Mouse (Mus musculus): ENCODE measurements around the gene 9230102O04Rik.

The 9230102O04Rik gene

GRCm38 (mm10) chr2:9885217-9885770 lies 4.0 kb downstream of the 9230102O04Rik start:
- no peak for DNase-seq (ENCODE audit: low spot score in 2 of 2)

DNA sequence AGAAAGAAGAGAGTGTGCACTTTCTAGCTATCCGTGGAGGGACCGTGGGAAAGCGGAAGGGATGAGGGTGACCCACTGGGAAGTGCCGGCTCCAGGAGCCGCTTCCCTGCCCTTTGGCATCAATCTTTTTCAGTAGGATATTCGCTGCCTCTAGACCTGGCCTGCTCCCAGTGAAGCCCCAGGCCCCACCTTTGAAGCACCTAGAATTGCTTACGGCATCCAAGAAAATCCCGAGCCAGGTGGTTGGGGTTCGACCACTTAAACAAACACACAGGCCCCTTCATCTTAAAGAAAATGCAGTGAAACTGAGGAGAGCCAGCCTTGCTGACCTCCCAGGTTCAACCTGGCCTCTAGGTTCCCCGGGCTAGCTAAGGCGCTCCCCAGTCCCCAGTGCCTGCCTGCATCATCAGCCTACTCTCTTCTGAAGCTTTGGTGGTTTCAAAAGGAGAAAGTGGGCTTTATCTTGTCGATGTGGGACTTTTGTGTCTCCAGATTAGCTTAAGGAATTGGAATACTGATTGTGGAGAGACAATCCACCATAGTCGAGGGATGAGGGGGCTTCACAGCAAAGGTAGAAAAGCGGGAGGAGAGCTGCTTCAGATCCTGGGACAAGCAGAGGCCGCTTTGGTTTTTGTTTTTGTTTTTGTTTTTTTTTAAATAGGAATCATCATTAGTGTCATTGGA lies 4.7 kb downstream of the 9230102O04Rik start:
- no peak for DNase-seq (ENCODE audit: low spot score in 2 of 2)

DNA sequence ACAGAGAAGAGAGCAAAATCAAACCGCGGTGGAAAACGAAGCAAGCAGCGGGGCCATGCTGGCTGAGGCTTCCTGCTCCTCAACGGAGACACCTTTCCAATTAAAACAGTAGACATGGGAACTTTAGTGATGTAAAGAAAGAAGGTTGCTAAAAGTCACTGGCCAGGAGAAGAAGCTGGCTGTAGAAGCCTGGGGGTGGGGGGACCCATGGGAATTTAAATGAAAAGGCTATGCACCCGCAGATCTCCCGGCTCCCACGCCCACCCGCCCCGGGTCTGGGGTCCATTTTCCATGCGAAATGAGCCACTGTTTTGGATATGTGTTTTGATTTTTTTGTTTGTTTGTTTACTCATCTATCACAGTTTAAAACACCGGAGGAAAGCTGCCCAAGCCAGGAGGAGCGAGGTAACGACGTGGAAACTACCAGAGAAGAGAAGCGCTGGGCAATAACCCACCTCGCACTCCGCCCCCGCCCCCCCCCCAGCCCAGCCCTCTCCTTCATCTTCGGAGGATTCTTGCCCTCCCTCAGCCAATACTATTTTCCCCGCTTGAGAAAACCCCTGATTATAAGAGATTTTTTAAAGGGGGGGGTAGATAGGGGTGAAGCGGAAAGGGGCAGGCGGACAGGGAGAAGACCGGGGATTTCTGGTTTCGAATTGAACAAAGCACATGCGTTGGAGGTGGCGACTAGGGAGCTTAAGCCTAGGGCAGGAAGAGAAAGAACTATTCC lies 5.4 kb downstream of the 9230102O04Rik start:
- no peak for DNase-seq (ENCODE audit: low spot score in 2 of 2)

GRCm38 (mm10) chr2:9882926-9883802 lies 6.2 kb downstream of the 9230102O04Rik start:
- no peak for DNase-seq (ENCODE audit: low spot score in 2 of 2)

- DNase-seq (ENCODE audit: low spot score in 2 of 2), result no peak
Observed at GRCm38 (mm10) chr2:9882371-9882925, 6.9 kb downstream of the 9230102O04Rik start.

- DNase-seq (ENCODE audit: low spot score in 2 of 2), result no peak
Observed at GRCm38 (mm10) chr2:9881611-9882023, 7.7 kb downstream of the 9230102O04Rik start.

DNA sequence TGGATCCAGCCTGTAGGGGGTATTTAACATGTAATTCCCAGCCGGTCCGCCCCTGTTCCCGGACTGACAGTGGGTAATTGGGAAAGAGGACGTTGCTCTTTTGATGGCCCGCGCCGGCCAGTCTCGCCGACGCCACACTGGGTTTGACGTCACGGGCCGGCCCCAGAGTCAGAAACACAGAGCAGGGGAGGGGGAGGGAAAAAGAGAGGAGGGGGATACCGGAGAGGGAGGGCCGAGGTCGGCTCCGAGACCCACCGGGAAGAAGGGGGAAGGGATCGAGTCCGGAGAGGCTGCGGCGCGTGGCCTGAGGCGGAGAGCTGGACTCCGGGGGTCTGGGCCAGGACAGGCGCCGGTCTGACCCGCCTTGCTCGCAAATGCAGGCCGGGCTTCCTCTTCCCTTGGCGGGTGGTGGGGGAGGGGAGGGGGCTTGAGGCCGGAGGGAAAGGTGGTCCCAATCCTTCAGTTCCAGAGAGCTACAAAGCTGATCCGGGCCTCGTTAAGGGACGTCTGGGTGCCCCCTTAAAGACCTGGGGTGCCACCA lies 8.2 kb downstream of the 9230102O04Rik start, which contains the start of gene 4930412O13Rik:
TSS of gene 4930412O13Rik (plus strand) at position 202 of the 541 bp plus-strand sequence.
- DNase-seq (ENCODE audit: low spot score in 2 of 2), result no peak

DNA sequence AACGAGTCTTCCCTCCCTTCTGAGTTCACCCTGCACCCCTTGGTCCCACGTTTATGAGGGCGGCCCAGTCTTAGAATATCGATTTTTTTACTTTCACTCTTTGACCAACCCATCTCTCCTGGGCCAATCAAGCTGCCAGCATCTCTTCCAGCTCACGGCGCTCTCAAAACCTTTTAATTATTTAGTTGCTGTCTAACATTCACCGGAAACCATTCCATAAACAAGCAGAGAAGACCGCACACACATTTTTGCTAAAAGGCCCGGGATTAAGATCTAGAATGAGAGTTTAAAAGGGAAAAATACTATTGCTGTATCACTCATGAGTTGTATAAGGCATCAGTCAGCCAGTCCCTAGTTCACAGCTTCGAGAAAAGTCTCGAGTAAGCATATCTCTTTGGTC lies 9.1 kb downstream of the 9230102O04Rik start:
- no peak for DNase-seq (ENCODE audit: low spot score in 2 of 2)

DNA sequence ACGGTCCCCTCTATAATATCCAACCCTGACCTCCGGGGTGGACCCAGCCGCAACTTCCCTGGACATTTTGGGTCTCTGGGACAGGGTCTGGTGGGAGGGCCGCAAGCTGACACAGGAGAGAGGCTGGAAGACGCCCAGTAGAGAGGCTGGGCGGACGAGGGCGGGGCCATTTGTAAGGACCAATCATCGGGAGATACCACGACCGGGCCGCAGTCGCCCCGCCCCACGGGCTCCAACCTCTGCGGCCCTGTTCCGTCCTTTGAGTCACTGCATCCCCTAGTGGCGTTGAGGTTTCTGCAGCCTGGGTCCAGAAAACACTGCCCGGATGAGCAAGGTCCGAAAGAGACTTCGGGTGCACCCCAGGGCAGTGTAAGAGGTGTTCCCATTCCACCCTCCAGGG lies 9.8 kb downstream of the 9230102O04Rik start:
- DNase-seq (ENCODE audit: low spot score in 2 of 2), result peak; percentile 68 to 76

DNA sequence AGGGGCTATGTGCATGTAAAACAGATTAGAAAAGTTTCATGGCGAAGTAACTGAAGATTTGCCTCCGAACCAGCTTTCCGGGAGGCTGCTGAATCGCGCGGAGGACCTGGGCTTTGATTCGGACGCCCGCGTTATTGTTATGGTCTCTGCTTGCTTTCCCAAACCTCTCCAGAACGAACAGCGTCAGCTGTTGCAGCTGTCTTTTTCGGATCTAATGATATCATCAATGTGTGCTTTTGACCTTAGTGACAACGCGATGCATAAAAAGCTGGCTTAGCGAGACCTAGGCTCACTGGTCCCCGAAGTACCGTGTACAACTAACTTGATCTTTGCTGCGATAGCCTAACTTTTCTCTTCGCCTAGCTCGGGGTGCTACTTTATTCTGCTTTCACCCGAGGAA lies 10.2 kb downstream of the 9230102O04Rik start:
- no peak for DNase-seq (ENCODE audit: low spot score in 2 of 2)

DNA sequence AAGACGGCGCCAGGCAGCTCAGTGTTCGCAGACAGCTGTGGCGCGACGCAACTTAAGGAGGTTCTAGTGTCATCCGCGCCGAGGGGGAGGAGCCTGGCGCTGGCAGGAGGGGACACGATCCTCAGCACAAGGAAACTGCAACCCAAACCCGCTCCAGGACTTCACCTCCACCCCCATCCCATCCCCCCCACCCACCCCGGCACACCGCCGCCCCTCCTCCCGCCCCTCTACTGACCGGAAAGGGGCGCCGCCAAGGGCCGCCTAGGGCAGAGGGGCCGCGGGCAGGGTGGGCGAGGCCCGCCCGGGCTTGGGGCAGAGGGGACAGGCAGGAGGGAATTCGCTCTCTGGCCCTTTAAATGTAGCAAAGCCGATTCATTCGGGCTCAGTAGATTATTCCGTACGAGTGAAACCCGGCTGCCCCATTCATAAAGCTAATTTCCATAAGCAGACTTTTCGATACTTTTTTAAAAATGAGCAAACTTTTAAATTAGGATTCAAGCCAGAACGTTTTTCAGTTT lies 10.7 kb downstream of the 9230102O04Rik start:
- no peak for DNase-seq (ENCODE audit: low spot score in 2 of 2)

DNA sequence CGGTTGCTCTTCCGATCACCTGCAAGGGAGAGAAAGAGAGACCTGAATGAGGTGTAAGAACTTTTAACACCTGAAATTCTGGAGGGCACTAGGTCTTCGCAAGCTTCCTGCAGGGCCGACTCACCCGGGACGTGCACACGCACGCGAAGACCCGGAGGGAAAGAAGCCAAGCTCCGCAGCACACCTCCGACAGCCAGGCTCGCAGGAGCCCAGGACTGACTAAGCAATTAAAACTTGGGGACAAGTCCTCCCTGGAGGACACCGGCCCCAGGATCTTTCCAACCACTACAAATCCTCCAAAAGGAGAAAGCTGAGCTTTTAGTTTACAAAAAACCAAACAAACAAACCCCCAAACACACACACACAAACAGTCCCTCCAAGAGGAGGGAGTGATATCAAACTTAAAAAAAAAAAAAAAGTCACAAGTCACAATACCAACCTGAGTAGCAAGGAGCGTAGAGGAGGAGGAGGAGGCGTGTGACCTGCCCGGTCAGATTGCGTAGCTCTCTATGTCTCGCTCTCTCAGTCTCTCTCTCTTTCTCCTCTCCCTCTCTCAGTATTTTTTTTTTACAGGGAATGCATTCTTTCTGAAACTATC lies 11.3 kb downstream of the 9230102O04Rik start:
- no peak for DNase-seq (ENCODE audit: low spot score in 2 of 2)

DNA sequence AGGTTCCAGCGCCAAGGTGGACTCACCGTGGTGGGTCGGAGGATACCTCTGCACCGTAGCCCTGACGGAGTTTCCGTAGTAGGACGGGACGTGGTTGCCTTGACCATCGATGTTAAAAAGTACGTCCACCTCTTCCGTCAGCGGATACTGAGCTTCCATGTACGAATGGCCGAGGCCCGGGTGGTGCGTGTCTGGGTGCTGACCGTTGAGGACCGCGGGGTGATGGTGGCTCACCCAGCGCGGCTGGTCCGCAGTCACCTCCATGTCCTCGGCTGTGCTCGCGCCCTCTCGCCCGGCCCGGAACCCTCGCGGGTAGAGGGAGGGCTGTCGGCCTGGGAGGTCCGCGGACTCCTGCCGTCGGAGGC lies 12.0 kb downstream of the 9230102O04Rik start:
- DNase-seq (ENCODE audit: low spot score in 2 of 2), result no peak

GRCm38 (mm10) chr2:9876621-9877325 lies 12.6 kb downstream of the 9230102O04Rik start:
- no peak for DNase-seq (ENCODE audit: low spot score in 2 of 2)

DNA sequence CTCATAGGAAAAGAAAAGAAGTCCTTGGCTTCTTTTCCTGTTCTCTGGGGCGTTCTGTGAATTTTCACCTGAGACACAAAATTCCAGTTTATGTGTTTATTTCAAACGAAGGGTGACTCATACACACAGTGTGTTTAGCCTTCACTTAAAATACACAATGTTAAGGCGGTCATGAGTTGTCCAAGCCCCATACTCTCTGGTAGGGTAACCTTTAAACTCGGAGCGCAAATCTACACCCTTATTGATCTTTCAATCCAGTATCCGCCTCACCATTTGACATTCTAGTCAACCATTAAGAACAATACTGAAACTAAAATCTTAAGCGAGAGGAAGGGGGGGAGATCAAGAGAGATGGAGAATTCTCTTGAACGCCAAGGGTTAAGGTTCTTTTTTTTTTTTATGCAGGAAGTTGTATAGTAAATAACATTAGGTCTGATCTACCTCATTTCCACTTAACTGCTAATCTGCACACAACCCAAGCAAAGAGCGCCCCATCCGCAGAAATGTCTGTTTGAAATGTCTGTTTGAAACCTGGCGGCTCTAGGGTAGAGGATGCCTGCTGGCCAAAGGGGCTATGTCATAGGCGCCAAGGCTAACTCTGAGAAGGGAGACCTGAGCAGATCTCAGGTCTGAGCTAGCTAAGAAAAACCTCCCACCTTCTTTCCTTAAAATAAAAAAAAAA lies 13.5 kb downstream of the 9230102O04Rik start:
- no peak for DNase-seq (ENCODE audit: low spot score in 2 of 2)

- DNase-seq (ENCODE audit: low spot score in 2 of 2), result no peak
Observed at GRCm38 (mm10) chr2:9875220-9875619, 14.1 kb downstream of the 9230102O04Rik start.

- DNase-seq (ENCODE audit: low spot score in 2 of 2), result no peak
Observed at GRCm38 (mm10) chr2:9874467-9875219, 14.7 kb downstream of the 9230102O04Rik start.

GRCm38 (mm10) chr2:9873757-9874156 lies 15.6 kb downstream of the 9230102O04Rik start:
- no peak for DNase-seq (ENCODE audit: low spot score in 2 of 2)

- no peak for DNase-seq (ENCODE audit: low spot score in 2 of 2)
Observed at GRCm38 (mm10) chr2:9872682-9873081, 16.7 kb downstream of the 9230102O04Rik start.
